Mouse (Mus musculus): Measurements from ENCODE around the gene Olfr763. TPM values are rescaled to one million over a fixed set of nuclear protein-coding genes. Genes with fewer than 3 reads are reported as not detected.

Gene Olfr763
- not detected in 2 replicates for polyA plus RNA-seq (2012; ENCODE audit: low replicate concordance)

GRCm38 (mm10) chr10:129010288-129010841 is at the start of gene Olfr763:
Gene Olfr763, plus strand, starts transcription at chr10:129010791.

GRCm38 (mm10) chr10:128989131-128989530 is 21.5 kb upstream of the Olfr763 start, which contains the start of gene Olfr9:
Gene Olfr9, plus strand, starts transcription at chr10:128989431.

GRCm38 (mm10) chr10:129039796-129040195 is 29.2 kb downstream of the Olfr763 start, which contains the start of gene Olfr764-ps1:
Gene Olfr764-ps1, minus strand, starts transcription at chr10:129039896.

GRCm38 (mm10) chr10:129049898-129050297 is 39.3 kb downstream of the Olfr763 start, which contains the start of gene Olfr765:
Gene Olfr765, minus strand, starts transcription at chr10:129049998.

Other genes starting within 250 kb of the Olfr763 start
- 0.37 and 0.57 TPM in 2 replicates for gene Mmp19, start 219.9 kb upstream of the Olfr763 start, polyA plus RNA-seq (2012; ENCODE audit: low replicate concordance)
- 16.7 and 31.8 TPM in 2 replicates for gene Dnajc14, start 206.7 kb upstream of the Olfr763 start, polyA plus RNA-seq (2012; ENCODE audit: low replicate concordance)
- 4.1 TPM in 2 replicates for gene Tmem198b, start 206.4 kb upstream of the Olfr763 start, polyA plus RNA-seq (2012; ENCODE audit: low replicate concordance)
- gene Sarnp, start 193.5 kb upstream of the Olfr763 start, polyA plus RNA-seq (2012; ENCODE audit: low replicate concordance), result 1.8 and 18.2 TPM in 2 replicates
- 3.1 and 13.9 TPM in 2 replicates for gene Ormdl2, start 189.1 kb upstream of the Olfr763 start, polyA plus RNA-seq (2012; ENCODE audit: low replicate concordance)
- gene Gdf11, start 119.1 kb upstream of the Olfr763 start, polyA plus RNA-seq (2012; ENCODE audit: low replicate concordance), result 9.6 and 15.8 TPM in 2 replicates
- gene Cd63, start 109.8 kb upstream of the Olfr763 start, polyA plus RNA-seq (2012; ENCODE audit: low replicate concordance), result 2.3 and 2.7 TPM in 2 replicates
- 11.4 and 14.3 TPM in 2 replicates for gene Rdh5, start 87.9 kb upstream of the Olfr763 start, polyA plus RNA-seq (2012; ENCODE audit: low replicate concordance)
- 58.6 and 185 TPM in 2 replicates for gene Bloc1s1, start 86.8 kb upstream of the Olfr763 start, polyA plus RNA-seq (2012; ENCODE audit: low replicate concordance)
- 2.5 and 5.2 TPM in 2 replicates for gene Itga7, start 77.0 kb upstream of the Olfr763 start, polyA plus RNA-seq (2012; ENCODE audit: low replicate concordance)
- gene Mettl7b, start 49.8 kb upstream of the Olfr763 start, polyA plus RNA-seq (2012; ENCODE audit: low replicate concordance), result not detected in 2 replicates
- not detected in 2 replicates for gene Olfr9, start 21.4 kb upstream of the Olfr763 start, polyA plus RNA-seq (2012; ENCODE audit: low replicate concordance)
- not detected in 2 replicates for gene Olfr764-ps1, start 29.1 kb downstream of the Olfr763 start, polyA plus RNA-seq (2012; ENCODE audit: low replicate concordance)
- not detected in 2 replicates for gene Olfr765, start 39.2 kb downstream of the Olfr763 start, polyA plus RNA-seq (2012; ENCODE audit: low replicate concordance)
- not detected in 2 replicates for gene Olfr766-ps1, start 58.2 kb downstream of the Olfr763 start, polyA plus RNA-seq (2012; ENCODE audit: low replicate concordance)
- gene Olfr767, start 72.1 kb downstream of the Olfr763 start, polyA plus RNA-seq (2012; ENCODE audit: low replicate concordance), result not detected in 2 replicates
- not detected in 2 replicates for gene Olfr768, start 88.6 kb downstream of the Olfr763 start, polyA plus RNA-seq (2012; ENCODE audit: low replicate concordance)
- gene Olfr769, start 107.1 kb downstream of the Olfr763 start, polyA plus RNA-seq (2012; ENCODE audit: low replicate concordance), result not detected in 2 replicates
- not detected in 2 replicates for gene Olfr770, start 128.2 kb downstream of the Olfr763 start, polyA plus RNA-seq (2012; ENCODE audit: low replicate concordance)
- not detected in 2 replicates for gene Olfr771, start 154.0 kb downstream of the Olfr763 start, polyA plus RNA-seq (2012; ENCODE audit: low replicate concordance)
- gene Olfr772, start 167.1 kb downstream of the Olfr763 start, polyA plus RNA-seq (2012; ENCODE audit: low replicate concordance), result not detected in 2 replicates
- gene Olfr773, start 176.6 kb downstream of the Olfr763 start, polyA plus RNA-seq (2012; ENCODE audit: low replicate concordance), result not detected in 2 replicates
- not detected in 2 replicates for gene Olfr774, start 225.4 kb downstream of the Olfr763 start, polyA plus RNA-seq (2012; ENCODE audit: low replicate concordance)
- not detected in 2 replicates for gene Olfr775, start 237.6 kb downstream of the Olfr763 start, polyA plus RNA-seq (2012; ENCODE audit: low replicate concordance)
- gene Olfr776, start 248.3 kb downstream of the Olfr763 start, polyA plus RNA-seq (2012; ENCODE audit: low replicate concordance), result not detected in 2 replicates

Measured in hematopoietic multipotent progenitor cell, adult 10-12 weeks (in vitro differentiated cells).